Mouse (Mus musculus) G1E (cell line): Measurements from ENCODE around the gene Fcf1. TPM values are rescaled to one million over a fixed set of nuclear protein-coding genes. Genes with fewer than 3 reads are reported as not detected.

ENCODE experiments used
- ATAC-seq: 2 replicates; pipeline ENCODE4 v1.8.0; 2016; ENCODE audit warnings: mild to moderate bottlenecking; ENCODE audit not compliant: insufficient number of reproducible peaks, poor library complexity, low FRiP score, severe bottlenecking; ENCODE audit errors: extremely low read depth
- DNase-seq: peaks from one replicate; pipeline ENCODE4 v3.0.0; 2012; ENCODE audit warnings: low spot score
- H3K27me3 ChIP-seq: 2 replicates; pipeline ENCODE4 v1.6.1; 2012; ENCODE audit warnings: mild to moderate bottlenecking, low read length, inconsistent platforms; ENCODE audit not compliant: insufficient read depth
- H3K36me3 ChIP-seq: replicated peaks from 2 replicates; pipeline ENCODE3; 2012; ENCODE audit warnings: mild to moderate bottlenecking, inconsistent platforms
- H3K4me1 ChIP-seq: 2 replicates; pipeline ENCODE4 v1.6.1; 2012; ENCODE audit warnings: low read depth, low read length, inconsistent platforms, mixed read lengths; ENCODE audit not compliant: insufficient read depth
- H3K4me3 ChIP-seq: 2 replicates; pipeline ENCODE4 v1.5.1; 2012; ENCODE audit warnings: low read depth, mild to moderate bottlenecking, inconsistent platforms, low read length, moderate library complexity, mixed read lengths
- H3K9me3 ChIP-seq: replicated peaks from 2 replicates; pipeline ENCODE4 v1.6.1; 2012; ENCODE audit warnings: inconsistent platforms
- CTCF ChIP-seq: IDR thresholded peaks from 2 replicates; pipeline ENCODE4 v1.5.1; 2012; ENCODE audit warnings: low read depth, low read length, inconsistent platforms, mixed read lengths
- GATA1 ChIP-seq: IDR thresholded peaks from 2 replicates; pipeline ENCODE4 v1.6.1; 2012; ENCODE audit warnings: borderline replicate concordance, low read length, inconsistent platforms, mixed read lengths
- GATA2 ChIP-seq: IDR thresholded peaks from 2 replicates; pipeline ENCODE4 v1.6.1; 2012; ENCODE audit warnings: low read depth, low read length, inconsistent platforms, borderline replicate concordance
- POLR2AphosphoS5 ChIP-seq: IDR thresholded peaks from 2 replicates; pipeline ENCODE4 v1.6.1; 2012; ENCODE audit warnings: low read depth, low read length, inconsistent platforms; ENCODE audit not compliant: insufficient replicate concordance
- TAL1 ChIP-seq: conservative IDR thresholded peaks from 2 replicates; pipeline ENCODE4 v1.6.1; 2012; ENCODE audit warnings: low read depth, low read length, inconsistent platforms, mixed read lengths
- polyA plus RNA-seq: library from polyadenylated mRNA; stranded (reverse); fragments of >175 nt; gene quantifications from 2 replicates; pipeline ENCODE4 v1.2.3, GENCODE M21; 2012
- total RNA-seq, 2 experiments: library from RNA; stranded (forward) in 1 of 2; stranded (reverse) in 1 of 2; fragments of 200-1000 nt in 1 of 2; fragments of >200 nt in 1 of 2; fragmentation: Nextera tagmentation in 1 of 2; gene quantifications; 2 replicates each; pipeline ENCODE4 v1.2.3; 2014 to 2017

Gene Fcf1
- total and polyA plus RNA-seq, 3 experiments, result 30.0 to 236 (median 91.3) TPM

- DNase-seq (no peak), ATAC-seq (no peak)
- H3K4me3 ChIP-seq, result no peak overlapping the region
- H3K36me3 ChIP-seq, result peaks cover 78% of the 10 kb centered on the region
- H3K27me3 ChIP-seq, result no peaks in the 10 kb centered on the region
- TF ChIP-seq POLR2AphosphoS5 (no peak), CTCF (no peak), GATA2 (no peak), TAL1 (no peak), GATA1 (no peak)
- H3K4me1 ChIP-seq, result peaks cover 52% of the 10 kb centered on the region
- no peaks in the 10 kb centered on the region for H3K9me3 ChIP-seq
These were observed 11.8 kb upstream of the Fcf1 start for GRCm38 (mm10) chr12:84958794-84959356.

- H3K9me3 ChIP-seq, result no peaks in the 10 kb centered on the region
- H3K36me3 ChIP-seq, result peaks cover 70% of the 10 kb centered on the region
- no peak for TF ChIP-seq GATA1
- no peak for TF ChIP-seq POLR2AphosphoS5
- no peak for TF ChIP-seq CTCF
- no peak for TF ChIP-seq GATA2
- peak; percentile 72 for TF ChIP-seq TAL1
- H3K4me3 ChIP-seq, result peak overlapping the region; percentile 53; the same call in 1 of the 2 replicates
- no peaks in the 10 kb centered on the region for H3K27me3 ChIP-seq
- DNase-seq (peak; percentile 72), ATAC-seq (peak; percentile 93)
- peaks cover 78% of the 10 kb centered on the region for H3K4me1 ChIP-seq
These were observed 8.1 kb upstream of the Fcf1 start for GRCm38 (mm10) chr12:84962606-84963005.

GRCm38 (mm10) chr12:84968831-84969655 is 1.7 kb upstream of the Fcf1 start:
- H3K36me3 ChIP-seq, result peaks cover 40% of the 10 kb centered on the region
- no peaks in the 10 kb centered on the region for H3K27me3 ChIP-seq
- ATAC-seq (peak; percentile 54), DNase-seq (peak; percentile 64)
- peak overlapping the region; percentile 88 for H3K4me3 ChIP-seq
- peaks cover 59% of the 10 kb centered on the region for H3K4me1 ChIP-seq
- no peak for TF ChIP-seq CTCF
- TF ChIP-seq TAL1, result peak; percentile 89
- H3K9me3 ChIP-seq, result no peaks in the 10 kb centered on the region

GRCm38 (mm10) chr12:84969656-84970427 is 855 bp upstream of the Fcf1 start:
- peaks cover 42% of the 10 kb centered on the region for H3K36me3 ChIP-seq
- TF ChIP-seq GATA1 (no peak), TAL1 (no peak), GATA2 (no peak), POLR2AphosphoS5 (no peak), CTCF (no peak)
- ATAC-seq (no peak), DNase-seq (no peak)
- peak overlapping the region; percentile 88 for H3K4me3 ChIP-seq
- H3K9me3 ChIP-seq, result no peaks in the 10 kb centered on the region
- no peaks in the 10 kb centered on the region for H3K27me3 ChIP-seq
- H3K4me1 ChIP-seq, result peaks cover 52% of the 10 kb centered on the region

- TF ChIP-seq POLR2AphosphoS5 (no peak), TAL1 (no peak)
- Histone ChIP-seq H3K4me1 (peaks cover 3% of the 10 kb centered on the region; the same call in 1 of the 2 replicates), H3K27me3 (no peaks in the 10 kb centered on the region), H3K4me3 (no peak overlapping the region), H3K9me3 (no peaks in the 10 kb centered on the region), H3K36me3 (peaks cover 97% of the 10 kb centered on the region)
- DNase-seq (no peak), ATAC-seq (no peak)
These were observed 8.7 kb downstream of the Fcf1 start for GRCm38 (mm10) chr12:84979264-84979862.

GRCm38 (mm10) chr12:84989456-84989855 is 18.8 kb downstream of the Fcf1 start:
- peaks cover 3% of the 10 kb centered on the region; the same call in 1 of the 2 replicates for H3K9me3 ChIP-seq
- TF ChIP-seq TAL1, result no peak
- no peak for TF ChIP-seq CTCF
- TF ChIP-seq GATA2, result no peak
- no peak for TF ChIP-seq POLR2AphosphoS5
- no peak for TF ChIP-seq GATA1
- peaks cover 13% of the 10 kb centered on the region for H3K36me3 ChIP-seq
- H3K4me1 ChIP-seq, result no peaks in the 10 kb centered on the region
- no peak overlapping the region for H3K4me3 ChIP-seq
- H3K27me3 ChIP-seq, result peaks cover 30% of the 10 kb centered on the region
- no peak for ATAC-seq
- DNase-seq, result no peak
